Mouse (Mus musculus): ENCODE measurements around the gene Olfr970. TPM values are rescaled to one million over a fixed set of nuclear protein-coding genes. Genes with fewer than 3 reads are reported as not detected.
"Not testable (repeated sequence)": the region's sequence is repeated elsewhere in the genome, so short reads cannot be mapped to it uniquely, and the experiment has no call there.

Olfr970 gene
- total RNA-seq (2015) (not detected in 2 replicates), total RNA-seq (2017) (not detected in 2 replicates)

DNA sequence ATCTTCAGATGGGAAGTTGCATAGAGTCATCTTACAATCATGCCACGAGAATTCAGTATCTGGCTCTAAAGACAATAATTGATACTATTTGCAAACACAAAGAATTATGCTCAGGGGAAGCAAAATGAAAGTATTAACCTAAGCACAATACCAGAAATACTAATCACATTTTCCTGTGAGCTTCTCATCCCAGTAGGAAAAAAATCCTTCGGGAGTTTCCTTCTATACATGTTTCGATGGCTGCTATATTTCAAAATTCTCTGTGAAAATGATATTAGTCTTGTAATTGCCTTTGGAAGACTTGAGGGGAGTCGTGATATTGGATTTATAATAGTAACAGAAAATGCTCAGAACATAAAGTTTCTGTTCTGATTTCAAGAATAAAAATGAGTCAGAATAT, at the start of gene Olfr970:
Gene Olfr970 (plus strand): TSS at position 301 of the 400 bp plus-strand sequence.
- no peak for ATAC-seq (ENCODE audit: poor library complexity, severe bottlenecking)

DNA sequence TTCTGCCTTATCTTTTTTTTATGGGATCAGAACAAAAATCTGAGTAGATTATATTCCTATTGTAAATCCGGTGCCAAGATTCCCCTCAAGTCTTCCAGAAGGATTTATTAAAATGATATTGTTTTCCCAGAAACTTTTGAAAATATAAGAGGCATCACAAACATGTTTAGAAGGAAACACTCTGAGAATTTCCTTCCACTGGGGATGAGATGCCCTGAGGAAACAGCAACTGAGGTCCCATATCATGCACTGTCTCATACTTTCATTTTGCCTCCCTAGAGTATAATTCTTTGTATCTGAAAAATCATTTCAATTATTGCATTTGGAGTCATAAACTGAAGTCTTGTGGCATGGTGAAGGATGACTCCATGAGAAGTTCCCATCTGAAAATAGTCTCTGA, 25.5 kb upstream of the Olfr970 start, which contains the start of gene Olfr968:
Gene Olfr968 (minus strand): TSS at position 101 of the 400 bp plus-strand sequence.
- ATAC-seq (ENCODE audit: poor library complexity, severe bottlenecking): no peak

DNA sequence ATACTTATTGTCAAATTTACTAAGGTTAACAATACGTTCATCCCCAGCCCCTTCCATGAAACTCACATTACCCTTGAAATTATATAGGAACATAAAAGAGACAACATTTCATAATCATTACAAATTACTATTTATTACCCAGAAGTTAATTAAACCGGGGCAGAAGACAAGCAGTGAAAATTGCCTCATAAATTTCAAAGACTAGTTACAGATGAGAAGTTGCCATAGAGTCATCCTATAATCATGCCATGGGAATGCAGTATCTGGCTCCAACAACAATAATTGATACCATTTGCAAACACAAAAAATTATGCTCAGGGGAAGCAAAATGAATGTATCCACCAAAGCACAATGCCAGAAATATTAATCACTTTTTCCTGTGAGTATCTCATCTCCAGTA, 18.1 kb upstream of the Olfr970 start, which contains the start of gene Olfr969:
Gene Olfr969 (plus strand): TSS at position 388 of the 400 bp plus-strand sequence.
- no peak for ATAC-seq (ENCODE audit: poor library complexity, severe bottlenecking)

DNA sequence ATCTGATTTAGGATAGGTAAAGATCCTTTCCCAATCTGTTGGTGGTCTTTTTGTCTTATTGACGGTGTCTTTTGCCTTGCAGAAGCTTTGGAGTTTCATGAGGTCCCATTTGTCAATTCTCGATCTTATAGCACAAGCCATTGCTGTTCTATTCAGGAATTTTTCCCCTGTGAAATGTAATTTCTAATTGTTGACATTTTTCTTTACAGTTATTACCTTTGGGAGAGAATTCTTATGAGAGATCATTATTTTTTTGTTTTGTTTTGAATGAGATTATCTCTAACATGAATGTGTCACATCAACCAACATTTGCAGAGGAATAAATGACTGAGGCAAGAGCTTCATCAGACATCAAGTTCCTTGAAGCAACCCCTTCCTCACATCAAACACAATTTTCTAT, 27.9 kb downstream of the Olfr970 start, which contains the start of gene Olfr971:
Gene Olfr971 (plus strand): TSS at position 301 of the 400 bp plus-strand sequence.
- ATAC-seq (ENCODE audit: poor library complexity, severe bottlenecking): not testable (repeated sequence)

DNA sequence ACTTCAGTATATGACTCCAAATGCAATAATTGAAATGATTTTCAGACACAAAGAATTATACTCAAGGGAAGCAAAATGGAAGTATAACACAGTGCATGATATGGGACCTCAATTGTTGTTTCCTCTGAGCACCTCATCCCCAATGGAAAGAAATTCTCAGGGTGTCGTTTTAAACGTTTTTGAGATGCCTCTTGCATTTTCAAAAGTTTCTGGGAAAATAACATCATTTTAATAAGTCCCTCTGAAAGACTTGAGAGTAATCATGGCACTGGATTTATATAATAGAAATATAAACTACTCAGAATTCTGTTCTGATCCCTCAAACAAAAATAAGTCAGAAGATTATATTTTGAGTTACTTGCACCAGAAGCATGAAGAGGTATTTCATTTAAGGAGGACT, 57.5 kb downstream of the Olfr970 start, which contains the start of gene Olfr972:
Gene Olfr972 (plus strand): TSS at position 301 of the 400 bp plus-strand sequence.
- ATAC-seq (ENCODE audit: poor library complexity, severe bottlenecking): no peak

Other genes starting within 250 kb of the Olfr970 start
- gene Olfr959, start 233.3 kb upstream of the Olfr970 start, total RNA-seq (2015): not detected in 2 replicates
- not detected in 2 replicates for gene Olfr959, start 233.3 kb upstream of the Olfr970 start, total RNA-seq (2017)
- gene AW551984, start 204.5 kb upstream of the Olfr970 start, total RNA-seq (2015): 0.14 and 0.74 TPM in 2 replicates
- gene AW551984, start 204.5 kb upstream of the Olfr970 start, total RNA-seq (2017): 0.11 and 0.37 TPM in 2 replicates
- not detected in 2 replicates for gene Olfr148, start 198.2 kb upstream of the Olfr970 start, total RNA-seq (2015)
- gene Olfr148, start 198.2 kb upstream of the Olfr970 start, total RNA-seq (2017): not detected in 2 replicates
- gene Olfr960, start 187.5 kb upstream of the Olfr970 start, total RNA-seq (2015): not detected in 2 replicates
- not detected in 2 replicates for gene Olfr960, start 187.5 kb upstream of the Olfr970 start, total RNA-seq (2017)
- 0.13 TPM in 1 of 2 replicates, not detected in the other for gene Olfr961, start 163.8 kb upstream of the Olfr970 start, total RNA-seq (2015)
- not detected in 2 replicates for gene Olfr961, start 163.8 kb upstream of the Olfr970 start, total RNA-seq (2017)
- gene Olfr963, start 141.7 kb upstream of the Olfr970 start, total RNA-seq (2015): not detected in 2 replicates
- not detected in 2 replicates for gene Olfr963, start 141.7 kb upstream of the Olfr970 start, total RNA-seq (2017)
- gene Olfr149, start 101.7 kb upstream of the Olfr970 start, total RNA-seq (2015): not detected in 2 replicates
- not detected in 2 replicates for gene Olfr149, start 101.7 kb upstream of the Olfr970 start, total RNA-seq (2017)
- gene Olfr965, start 97.5 kb upstream of the Olfr970 start, total RNA-seq (2015): not detected in 2 replicates
- gene Olfr965, start 97.5 kb upstream of the Olfr970 start, total RNA-seq (2017): 1.5 TPM in 1 of 2 replicates, not detected in the other
- not detected in 2 replicates for gene Olfr150, start 77.9 kb upstream of the Olfr970 start, total RNA-seq (2015)
- gene Olfr150, start 77.9 kb upstream of the Olfr970 start, total RNA-seq (2017): not detected in 2 replicates
- not detected in 2 replicates for gene Olfr967, start 62.6 kb upstream of the Olfr970 start, total RNA-seq (2015)
- gene Olfr967, start 62.6 kb upstream of the Olfr970 start, total RNA-seq (2017): not detected in 2 replicates
- not detected in 2 replicates for gene Olfr968, start 25.6 kb upstream of the Olfr970 start, total RNA-seq (2015)
- gene Olfr968, start 25.6 kb upstream of the Olfr970 start, total RNA-seq (2017): not detected in 2 replicates
- not detected in 2 replicates for gene Olfr969, start 17.9 kb upstream of the Olfr970 start, total RNA-seq (2015)
- not detected in 2 replicates for gene Olfr969, start 17.9 kb upstream of the Olfr970 start, total RNA-seq (2017)
- gene Olfr971, start 28.0 kb downstream of the Olfr970 start, total RNA-seq (2015): not detected in 2 replicates
- gene Olfr971, start 28.0 kb downstream of the Olfr970 start, total RNA-seq (2017): not detected in 2 replicates
- gene Olfr972, start 57.6 kb downstream of the Olfr970 start, total RNA-seq (2015): not detected in 2 replicates
- not detected in 2 replicates for gene Olfr972, start 57.6 kb downstream of the Olfr970 start, total RNA-seq (2017)
- gene Olfr229, start 98.5 kb downstream of the Olfr970 start, total RNA-seq (2015): not detected in 2 replicates
- not detected in 2 replicates for gene Olfr229, start 98.5 kb downstream of the Olfr970 start, total RNA-seq (2017)
- not detected in 2 replicates for gene Olfr974, start 128.6 kb downstream of the Olfr970 start, total RNA-seq (2015)
- not detected in 2 replicates for gene Olfr974, start 128.6 kb downstream of the Olfr970 start, total RNA-seq (2017)
- gene Olfr975, start 143.2 kb downstream of the Olfr970 start, total RNA-seq (2015): not detected in 2 replicates
- gene Olfr975, start 143.2 kb downstream of the Olfr970 start, total RNA-seq (2017): not detected in 2 replicates
- not detected in 2 replicates for gene Olfr976, start 152.3 kb downstream of the Olfr970 start, total RNA-seq (2015)
- gene Olfr976, start 152.3 kb downstream of the Olfr970 start, total RNA-seq (2017): not detected in 2 replicates
- not detected in 2 replicates for gene Olfr978, start 183.3 kb downstream of the Olfr970 start, total RNA-seq (2015)
- gene Olfr978, start 183.3 kb downstream of the Olfr970 start, total RNA-seq (2017): not detected in 2 replicates
- not detected in 2 replicates for gene Olfr979, start 194.6 kb downstream of the Olfr970 start, total RNA-seq (2015)
- not detected in 2 replicates for gene Olfr979, start 194.6 kb downstream of the Olfr970 start, total RNA-seq (2017)
- not detected in 2 replicates for gene Olfr980, start 200.7 kb downstream of the Olfr970 start, total RNA-seq (2015)
- not detected in 2 replicates for gene Olfr980, start 200.7 kb downstream of the Olfr970 start, total RNA-seq (2017)
- gene Olfr981, start 212.6 kb downstream of the Olfr970 start, total RNA-seq (2015): not detected in 2 replicates
- gene Olfr981, start 212.6 kb downstream of the Olfr970 start, total RNA-seq (2017): not detected in 2 replicates